Mouse (Mus musculus) neural tube, embryonic 11.5 days (tissue): ENCODE data around the gene Ush2a. TPM values are rescaled to one million over a fixed set of nuclear protein-coding genes. Genes with fewer than 3 reads are reported as not detected.
A peak's percentile ranks its signal among the peaks of the same experiment; 100 is the strongest.

ENCODE experiments used
- ATAC-seq: fragments of 200-750 bp; cut with Nextera tagmentation; 2 replicates; pipeline ENCODE4 v1.8.0; 2017; ENCODE audit warnings: moderate number of reproducible peaks, mild to moderate bottlenecking, moderate TSS enrichment, moderate library complexity; ENCODE audit not compliant: insufficient read depth, low FRiP score, low TSS enrichment
- DNase-seq: peaks from one replicate; pipeline ENCODE4 v3.0.0-alpha.2; 2015; ENCODE audit warnings: low spot score
- H3K27ac ChIP-seq: fragments of 300-500 bp; sonication (generic); 2 replicates; pipeline ENCODE4 v1.5.1; 2014; ENCODE audit warnings: low read depth, mild to moderate bottlenecking, low read length
- H3K27me3 ChIP-seq: fragments of 300-500 bp; sonication (generic); 2 replicates; pipeline ENCODE4 v1.6.1; 2014; ENCODE audit warnings: mild to moderate bottlenecking, low read length, mixed read lengths; ENCODE audit not compliant: control insufficient read depth, insufficient read depth
- H3K36me3 ChIP-seq: fragments of 300-500 bp; sonication (generic); 2 replicates; pipeline ENCODE4 v1.6.1; 2014; ENCODE audit warnings: mild to moderate bottlenecking, low read length, moderate library complexity, mixed read lengths; ENCODE audit not compliant: control insufficient read depth, insufficient read depth
- H3K4me1 ChIP-seq: fragments of 300-500 bp; sonication (generic); 2 replicates; pipeline ENCODE4 v1.6.1; 2014; ENCODE audit warnings: low read length, mixed read lengths; ENCODE audit not compliant: control insufficient read depth, insufficient read depth
- H3K4me2 ChIP-seq: fragments of 300-500 bp; sonication (generic); 2 replicates; pipeline ENCODE4 v1.6.1; 2014; ENCODE audit warnings: low read depth, mild to moderate bottlenecking, moderate library complexity
- H3K4me3 ChIP-seq: fragments of 300-500 bp; sonication (generic); 2 replicates; pipeline ENCODE4 v1.5.1; 2014; ENCODE audit warnings: low read depth, low read length
- H3K9ac ChIP-seq: fragments of 300-500 bp; sonication (generic); 2 replicates; pipeline ENCODE4 v1.6.1; 2014; ENCODE audit warnings: mild to moderate bottlenecking, low read length
- H3K9me3 ChIP-seq: fragments of 300-500 bp; sonication (generic); 2 replicates; pipeline ENCODE4 v1.6.1; 2016; ENCODE audit warnings: low read length; ENCODE audit not compliant: control insufficient read depth
- WGBS: fragments of 180-500 bp; shearing (Covaris S2); extraction: QIAGEN DNeasy Blood & Tissue Kit; methylation state at CpG from one replicate; pipeline ENCODE4 v1.1.7; 2014; 5-methylcytosine and 5-hydroxymethylcytosine counted together
- polyA plus RNA-seq: library from polyadenylated mRNA; unstranded; fragments of >200 nt; fragmentation: Nextera tagmentation; extraction: Ambion mirVana; gene quantifications from 2 replicates; pipeline ENCODE4 v1.2.1, GENCODE M21; 2014

The Ush2a gene
- polyA plus RNA-seq, 1 experiment from 2014 or later: 0.07 TPM

- H3K4me2 ChIP-seq: no peak overlapping the region
- no peaks in the 10 kb centered on the region for H3K9me3 ChIP-seq
- no peaks in the 10 kb centered on the region for H3K27me3 ChIP-seq
- DNase-seq (no peak), ATAC-seq (no peak)
- no peak overlapping the region for H3K27ac ChIP-seq
- no peak overlapping the region for H3K4me3 ChIP-seq
- no peak overlapping the region for H3K9ac ChIP-seq
- no peaks in the 10 kb centered on the region for H3K36me3 ChIP-seq
- 80% methylated on average over 9 of the region's 9 CpGs for WGBS
- H3K4me1 ChIP-seq: no peaks in the 10 kb centered on the region
Observed at GRCm38 (mm10) chr1:188810631-188811030, 548.8 kb downstream of the Ush2a start.

DNA sequence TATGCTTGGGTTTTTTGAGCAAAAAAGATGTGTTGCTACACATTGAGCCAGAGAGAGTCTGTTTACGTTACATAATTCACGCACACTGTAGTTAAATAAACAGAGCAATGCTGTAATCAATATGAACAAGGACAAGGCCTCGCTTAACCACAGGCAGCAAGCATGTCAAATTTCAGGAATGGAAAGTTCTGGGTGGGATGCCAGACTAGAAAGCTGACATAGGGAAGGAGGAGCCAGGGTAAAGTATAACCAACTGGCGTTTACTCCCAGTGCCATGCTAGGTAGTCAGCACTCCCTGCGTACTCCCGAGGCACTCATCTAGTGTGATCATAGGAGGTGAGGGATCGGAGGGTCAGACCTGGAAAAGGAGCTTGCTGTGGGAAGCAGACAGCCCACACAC is 553.2 kb downstream of the Ush2a start:
- Histone ChIP-seq H3K27ac (no peak overlapping the region), H3K4me2 (no peak overlapping the region), H3K9ac (no peak overlapping the region), H3K4me1 (no peaks in the 10 kb centered on the region), H3K9me3 (no peaks in the 10 kb centered on the region), H3K27me3 (no peaks in the 10 kb centered on the region), H3K4me3 (no peak overlapping the region), H3K36me3 (no peaks in the 10 kb centered on the region)
- DNase-seq: no peak
- no peak for ATAC-seq
- WGBS: 85% methylated on average over 7 of the region's 7 CpGs

- Histone ChIP-seq H3K4me3 (no peak overlapping the region), H3K4me2 (no peak overlapping the region), H3K4me1 (no peaks in the 10 kb centered on the region), H3K9me3 (no peaks in the 10 kb centered on the region), H3K9ac (no peak overlapping the region), H3K36me3 (no peaks in the 10 kb centered on the region), H3K27ac (no peak overlapping the region), H3K27me3 (no peaks in the 10 kb centered on the region)
- WGBS: 89% methylated on average over 2 of the region's 2 CpGs
- ATAC-seq (no peak), DNase-seq (no peak)
Observed at GRCm38 (mm10) chr1:188824195-188824594, 562.4 kb downstream of the Ush2a start.

- no peaks in the 10 kb centered on the region for H3K36me3 ChIP-seq
- no peak overlapping the region for H3K9ac ChIP-seq
- no peak overlapping the region for H3K27ac ChIP-seq
- no peak overlapping the region for H3K4me3 ChIP-seq
- DNase-seq (no peak), ATAC-seq (no peak)
- no peaks in the 10 kb centered on the region for H3K27me3 ChIP-seq
- WGBS: 86% methylated on average over 8 of the region's 8 CpGs
- H3K9me3 ChIP-seq: no peaks in the 10 kb centered on the region
- no peak overlapping the region for H3K4me2 ChIP-seq
- H3K4me1 ChIP-seq: no peaks in the 10 kb centered on the region
Observed at GRCm38 (mm10) chr1:188824878-188825532, 563.2 kb downstream of the Ush2a start.

- no peaks in the 10 kb centered on the region for H3K27me3 ChIP-seq
- whole genome bisulfite sequencing: 61% methylated on average over 11 of the region's 11 CpGs
Observed at GRCm38 (mm10) chr1:188830527-188831407, 568.9 kb downstream of the Ush2a start.

DNA sequence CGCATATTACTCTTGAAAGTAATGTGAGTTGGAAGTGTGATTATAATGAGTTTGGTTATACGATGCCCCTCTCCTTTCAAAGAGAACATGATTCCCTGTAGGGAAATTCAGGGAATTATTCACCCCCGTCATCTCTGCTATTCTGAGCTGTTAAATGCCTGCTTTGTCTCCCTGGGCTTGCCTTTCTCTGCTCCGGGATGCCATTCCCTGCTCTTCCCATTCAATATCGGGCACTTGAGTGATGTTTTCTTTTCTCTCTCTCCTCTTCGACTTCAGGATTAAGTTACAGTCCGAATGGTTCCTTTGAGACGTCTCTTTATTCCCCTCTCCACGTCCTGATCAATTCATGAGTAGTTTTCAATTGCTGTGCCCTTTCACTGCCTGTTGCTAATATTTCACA is 572.1 kb downstream of the Ush2a start:
- Histone ChIP-seq H3K4me2 (no peak overlapping the region), H3K36me3 (no peaks in the 10 kb centered on the region), H3K27ac (no peak overlapping the region), H3K4me3 (no peak overlapping the region), H3K27me3 (no peaks in the 10 kb centered on the region), H3K4me1 (peaks cover 5% of the 10 kb centered on the region; the same call in 1 of the 2 replicates), H3K9me3 (no peaks in the 10 kb centered on the region), H3K9ac (no peak overlapping the region)
- WGBS: 13% methylated on average over 9 of the region's 9 CpGs
- peak; percentile 48; the same call in 1 of the 2 replicates for ATAC-seq
- no peak for DNase-seq

More at GRCm38 (mm10) chr1:188830527-188831407, 568.9 kb downstream of the Ush2a start:
- DNase-seq (no peak), ATAC-seq (no peak)
- no peaks in the 10 kb centered on the region for H3K36me3 ChIP-seq
- peaks cover 5% of the 10 kb centered on the region; the same call in 1 of the 2 replicates for H3K4me1 ChIP-seq
- no peak overlapping the region for H3K9ac ChIP-seq
- no peak overlapping the region for H3K27ac ChIP-seq
- H3K9me3 ChIP-seq: no peaks in the 10 kb centered on the region
- H3K4me2 ChIP-seq: no peak overlapping the region
- H3K4me3 ChIP-seq: no peak overlapping the region

GRCm38 (mm10) chr1:188834770-188835169 is 572.9 kb downstream of the Ush2a start:
- no peaks in the 10 kb centered on the region for H3K9me3 ChIP-seq
- no peak overlapping the region for H3K4me2 ChIP-seq
- no peaks in the 10 kb centered on the region for H3K27me3 ChIP-seq
- DNase-seq: no peak
- no peaks in the 10 kb centered on the region for H3K36me3 ChIP-seq
- H3K27ac ChIP-seq: no peak overlapping the region
- no peak overlapping the region for H3K4me3 ChIP-seq
- no peak for ATAC-seq
- WGBS: 81% methylated on average over 3 of the region's 3 CpGs
- H3K9ac ChIP-seq: no peak overlapping the region
- H3K4me1 ChIP-seq: peaks cover 5% of the 10 kb centered on the region; the same call in 1 of the 2 replicates

GRCm38 (mm10) chr1:188837613-188838295 is 575.9 kb downstream of the Ush2a start:
- H3K27ac ChIP-seq: no peak overlapping the region
- 86% methylated on average over 5 of the region's 5 CpGs for WGBS
- H3K4me3 ChIP-seq: no peak overlapping the region
- H3K9me3 ChIP-seq: no peaks in the 10 kb centered on the region
- no peak for ATAC-seq
- no peaks in the 10 kb centered on the region for H3K36me3 ChIP-seq
- no peak overlapping the region for H3K4me2 ChIP-seq
- peaks cover 5% of the 10 kb centered on the region; the same call in 1 of the 2 replicates for H3K4me1 ChIP-seq
- no peak overlapping the region for H3K9ac ChIP-seq
- H3K27me3 ChIP-seq: no peaks in the 10 kb centered on the region
- no peak for DNase-seq
